Mouse (Mus musculus) MEL (cell line): Measurements from ENCODE around the gene Ivl. TPM values are rescaled to one million over a fixed set of nuclear protein-coding genes. Genes with fewer than 3 reads are reported as not detected.

Source experiments
- DNase-seq: peaks from one replicate; pipeline ENCODE4 v3.0.0; 2011; ENCODE audit warnings: low read depth, low spot score
- H3K27ac ChIP-seq: 2 replicates; pipeline ENCODE4 v1.5.1; 2012; ENCODE audit warnings: low read depth, mild to moderate bottlenecking, control low read depth, low read length, moderate library complexity; ENCODE audit not compliant: control insufficient read depth
- H3K27me3 ChIP-seq, 2 experiments: fragments of 150-350 bp in 1 of 2; sonication (generic) in 1 of 2; 2 replicates each; pipeline ENCODE4 v1.6.1; 2012; ENCODE audit warnings: low read length in 2 of 2, mild to moderate bottlenecking in 2 of 2, improper control_type of control experiment in 1 of 2, moderate library complexity in 1 of 2; ENCODE audit not compliant: insufficient read depth in 2 of 2, control insufficient read depth in 1 of 2
- H3K36me3 ChIP-seq, 2 experiments: 2 replicates each; pipeline ENCODE4 v1.6.1; 2012 to 2014; ENCODE audit warnings: low read length in 2 of 2, improper control_type of control experiment in 1 of 2, inconsistent platforms in 1 of 2, mild to moderate bottlenecking in 1 of 2; ENCODE audit not compliant: insufficient read depth in 2 of 2, control insufficient read depth in 1 of 2
- H3K4me1 ChIP-seq, 2 experiments: fragments of 150-350 bp in 1 of 2; sonication (generic) in 1 of 2; 2 replicates each; pipeline ENCODE4 v1.6.1; 2012; ENCODE audit warnings: low read length in 2 of 2, improper control_type of control experiment in 1 of 2, mild to moderate bottlenecking in 1 of 2; ENCODE audit not compliant: insufficient read depth in 2 of 2, control insufficient read depth in 1 of 2
- H3K4me3 ChIP-seq, 2 experiments: fragments of 150-350 bp in 1 of 2; sonication (generic) in 1 of 2; 2 replicates each; pipeline ENCODE4 v1.5.1; 2012; ENCODE audit warnings: low read depth in 2 of 2, low read length in 2 of 2, mild to moderate bottlenecking in 2 of 2, moderate library complexity in 2 of 2, control low read depth in 1 of 2, improper control_type of control experiment in 1 of 2; ENCODE audit not compliant: control insufficient read depth in 1 of 2, insufficient read depth in 1 of 2
- H3K79me2 ChIP-seq: 2 replicates; pipeline ENCODE4 v1.6.1; 2012; ENCODE audit warnings: mild to moderate bottlenecking, low read length, moderate library complexity; ENCODE audit not compliant: control insufficient read depth, poor library complexity, insufficient read depth
- H3K9ac ChIP-seq: 2 replicates; pipeline ENCODE4 v1.6.1; 2012; ENCODE audit warnings: low read depth, mild to moderate bottlenecking, control low read depth, low read length, moderate library complexity; ENCODE audit not compliant: control insufficient read depth, poor library complexity, severe bottlenecking
- H3K9me3 ChIP-seq: fragments of 150-350 bp; sonication (generic); replicated peaks from 2 replicates; pipeline ENCODE4 v1.6.1; 2012; ENCODE audit warnings: mild to moderate bottlenecking, low read length, improper control_type of control experiment, moderate library complexity; ENCODE audit not compliant: insufficient read depth
- CHD1 ChIP-seq: IDR thresholded peaks from 2 replicates; pipeline ENCODE4 v1.6.1; 2012; ENCODE audit warnings: low read depth, mild to moderate bottlenecking, inconsistent platforms, low read length, improper control_type of control experiment
- CTCF ChIP-seq, 3 experiments: IDR thresholded peaks in 2 of 3; conservative IDR thresholded peaks in 1 of 3; 2 replicates each; pipeline ENCODE4 v1.5.1; 2011 to 2012; ENCODE audit warnings: low read length in 3 of 3, low read depth in 2 of 3, mild to moderate bottlenecking in 2 of 3, improper control_type of control experiment in 1 of 3, inconsistent platforms in 1 of 3, mixed read lengths in 1 of 3, moderate library complexity in 1 of 3; ENCODE audit not compliant: control insufficient read depth in 1 of 3, insufficient read depth in 1 of 3, poor library complexity in 1 of 3, severe bottlenecking in 1 of 3
- E2F4 ChIP-seq: IDR thresholded peaks from 2 replicates; pipeline ENCODE4 v1.6.1; 2011; ENCODE audit warnings: low read depth, low read length, improper control_type of control experiment, borderline replicate concordance
- ELF1 ChIP-seq: IDR thresholded peaks from 2 replicates; pipeline ENCODE4 v1.6.1; 2014; ENCODE audit warnings: low read depth, mild to moderate bottlenecking, inconsistent platforms, low read length, improper control_type of control experiment, moderate library complexity
- GATA1 ChIP-seq: IDR thresholded peaks from 2 replicates; pipeline ENCODE4 v1.6.1; 2011; ENCODE audit warnings: low read depth, low read length, improper control_type of control experiment
- KAT2A ChIP-seq: conservative IDR thresholded peaks from 2 replicates; pipeline ENCODE4 v1.6.1; 2012; ENCODE audit warnings: low read depth, low read length, improper control_type of control experiment, inconsistent platforms
- MAX ChIP-seq: IDR thresholded peaks from 2 replicates; pipeline ENCODE4 v1.6.1; 2011; ENCODE audit warnings: low read length, improper control_type of control experiment
- MEF2A ChIP-seq: IDR thresholded peaks from 2 replicates; pipeline ENCODE4 v1.6.1; 2014; ENCODE audit warnings: low read depth, mild to moderate bottlenecking, inconsistent platforms, low read length, improper control_type of control experiment; ENCODE audit not compliant: poor library complexity, insufficient replicate concordance, severe bottlenecking; ENCODE audit errors: extremely low read depth
- MXI1 ChIP-seq: IDR thresholded peaks from 2 replicates; pipeline ENCODE4 v1.6.1; 2011; ENCODE audit warnings: mild to moderate bottlenecking, low read depth, low read length, improper control_type of control experiment
- MYB ChIP-seq: IDR thresholded peaks from 2 replicates; pipeline ENCODE4 v1.6.1; 2011; ENCODE audit warnings: mild to moderate bottlenecking, low read depth, low read length, improper control_type of control experiment
- NELFE ChIP-seq: IDR thresholded peaks from 2 replicates; pipeline ENCODE4 v1.6.1; 2011; ENCODE audit warnings: low read depth, low read length, improper control_type of control experiment
- POLR2AphosphoS5 ChIP-seq: IDR thresholded peaks from 2 replicates; pipeline ENCODE4 v1.6.1; 2012; ENCODE audit warnings: low read depth, borderline replicate concordance, mild to moderate bottlenecking, inconsistent platforms, low read length, moderate library complexity, mixed read lengths
- SIN3A ChIP-seq: IDR thresholded peaks from 2 replicates; pipeline ENCODE4 v1.6.1; 2012; ENCODE audit warnings: low read length, improper control_type of control experiment, inconsistent platforms
- TAL1 ChIP-seq: IDR thresholded peaks from 2 replicates; pipeline ENCODE4 v1.6.1; 2012; ENCODE audit warnings: mild to moderate bottlenecking, inconsistent platforms, low read length, moderate library complexity, mixed read lengths
- TCF12 ChIP-seq: IDR thresholded peaks from 2 replicates; pipeline ENCODE4 v1.6.1; 2014; ENCODE audit warnings: low read depth, mild to moderate bottlenecking, inconsistent platforms, low read length, improper control_type of control experiment, moderate library complexity
- UBTF ChIP-seq: IDR thresholded peaks from 2 replicates; pipeline ENCODE4 v1.6.1; 2012; ENCODE audit warnings: low read depth, mild to moderate bottlenecking, inconsistent platforms, low read length, improper control_type of control experiment, moderate library complexity, borderline replicate concordance; ENCODE audit not compliant: insufficient read depth
- ZC3H11A ChIP-seq: IDR thresholded peaks from 2 replicates; pipeline ENCODE4 v1.6.1; 2012; ENCODE audit warnings: low read depth, mild to moderate bottlenecking, inconsistent platforms, low read length, improper control_type of control experiment
- ZNF384 ChIP-seq: IDR thresholded peaks from 2 replicates; pipeline ENCODE4 v1.6.1; 2012; ENCODE audit warnings: low read depth, mild to moderate bottlenecking, inconsistent platforms, low read length, improper control_type of control experiment
- polyA plus RNA-seq, 2 experiments: library from polyadenylated mRNA; stranded (reverse) in 1 of 2; unstranded in 1 of 2; fragments of >175 nt in 1 of 2; fragments of >200 nt in 1 of 2; gene quantifications; 2 replicates each; pipeline versions ENCODE4 v1.2.1 to v1.2.4; 2012; ENCODE audit warnings: low replicate concordance in 2 of 2, low read depth in 1 of 2; ENCODE audit not compliant: insufficient read length in 2 of 2, insufficient read depth in 1 of 2, missing spikeins in 1 of 2
- total RNA-seq: library from RNA; depleted of rRNA; stranded (reverse); fragments of 300-350 nt; gene quantifications from 2 replicates; pipeline ENCODE4 v1.2.3, GENCODE M21; 2012

Gene Ivl
- total and polyA plus RNA-seq, 3 experiments: not detected

- Histone ChIP-seq H3K36me3 (no peaks in the 10 kb centered on the region), H3K79me2 (no peaks in the 10 kb centered on the region), H3K9me3 (no peaks in the 10 kb centered on the region), H3K4me1 (no peaks in the 10 kb centered on the region), H3K27ac (no peak overlapping the region), H3K4me3 (no peak overlapping the region), H3K9ac (no peak overlapping the region), H3K27me3 (no peaks in the 10 kb centered on the region)
- TF ChIP-seq GATA1: no peak
- no peak for TF ChIP-seq MYB
- TF ChIP-seq ELF1: no peak
- no peak for TF ChIP-seq NELFE
- TF ChIP-seq TCF12: no peak
- no peak for DNase-seq
Observed at GRCm38 (mm10) chr3:92572514-92573155, 900 bp downstream of the Ivl start.

GRCm38 (mm10) chr3:92568752-92569151 is 4.8 kb downstream of the Ivl start:
- no peaks in the 10 kb centered on the region for H3K4me1 ChIP-seq
- H3K79me2 ChIP-seq: no peaks in the 10 kb centered on the region
- no peaks in the 10 kb centered on the region for H3K9me3 ChIP-seq
- no peak overlapping the region for H3K4me3 ChIP-seq
- H3K27ac ChIP-seq: no peak overlapping the region
- DNase-seq: no peak
- no peaks in the 10 kb centered on the region for H3K27me3 ChIP-seq
- H3K36me3 ChIP-seq: no peaks in the 10 kb centered on the region
- no peak for TF ChIP-seq CTCF (IDR thresholded peaks at IDR 0.05 in 2 of 3, conservative IDR thresholded peaks at IDR 0.05 in 1 of 3; ENCODE audit: control insufficient read depth in 1 of 3, insufficient read depth in 1 of 3, low read depth in 2 of 3, low read length in 3 of 3, poor library complexity in 1 of 3, severe bottlenecking in 1 of 3)
- TF ChIP-seq POLR2AphosphoS5: no peak
- TF ChIP-seq E2F4: no peak
- TF ChIP-seq MYB: no peak
- no peak for TF ChIP-seq NELFE
- no peak for TF ChIP-seq SIN3A
- TF ChIP-seq MXI1: no peak
- no peak for TF ChIP-seq TCF12
- TF ChIP-seq KAT2A: no peak
- no peak for TF ChIP-seq MAX
- TF ChIP-seq CHD1: no peak
- TF ChIP-seq MEF2A: no peak
- TF ChIP-seq ZNF384: no peak
- no peak for TF ChIP-seq TAL1
- no peak for TF ChIP-seq UBTF
- TF ChIP-seq ZC3H11A: no peak
- no peak overlapping the region for H3K9ac ChIP-seq
